Mouse (Mus musculus) urinary bladder, postnatal 36 days (tissue): ENCODE measurements around the gene Phf13.

ENCODE experiments used
- DNase-seq, 2 experiments: peaks; one replicate each; pipeline ENCODE4 v3.0.0; 2022; ENCODE audit warnings: low spot score in 2 of 2, mixed read lengths in 1 of 2

Gene Phf13

DNA sequence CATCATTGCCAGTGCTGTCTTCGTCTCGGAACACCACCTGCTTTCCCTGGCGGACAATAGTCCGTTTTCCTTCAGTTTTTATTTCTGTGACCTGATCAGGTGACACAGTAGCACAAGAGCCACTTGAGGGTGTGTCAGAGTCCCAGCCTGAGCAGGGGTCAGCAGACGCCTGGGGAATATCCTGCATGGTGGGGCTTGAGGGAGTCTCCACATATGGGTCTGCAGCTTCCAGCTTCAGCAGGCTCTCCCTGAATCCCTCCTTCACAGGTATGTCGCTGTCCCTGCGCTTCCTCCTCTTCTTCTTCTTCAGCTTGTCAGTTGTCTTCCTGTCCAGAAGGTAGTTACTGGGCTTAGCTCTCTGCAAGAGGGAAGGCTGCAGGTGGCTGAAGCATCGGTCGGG, 4.0 kb downstream of the Phf13 start:
- DNase-seq, result no peak

DNA sequence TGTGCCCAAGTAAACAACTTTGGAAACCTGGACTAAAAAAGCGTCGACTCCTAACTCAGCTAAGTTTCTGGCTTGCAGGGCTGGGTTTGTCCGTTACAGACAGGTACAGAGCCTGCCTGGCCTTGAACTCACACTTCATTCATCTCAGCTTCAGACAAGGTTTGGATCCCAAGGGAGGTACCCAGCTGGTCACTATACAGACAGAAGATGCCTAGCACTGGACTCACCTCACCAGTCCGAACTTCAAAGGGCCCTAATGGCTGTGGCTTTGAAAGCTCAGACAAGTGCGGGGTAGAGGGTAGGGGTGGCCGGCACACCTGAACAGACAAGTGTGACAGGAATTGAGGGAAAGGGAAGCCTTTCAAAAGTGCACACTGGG, 7.0 kb downstream of the Phf13 start:
- DNase-seq, result no peak

- peak; percentile 79 to 82 for DNase-seq
Measured at GRCm38 (mm10) chr4:151988342-151989109, 7.5 kb downstream of the Phf13 start, which contains the start of gene Thap3. Gene Thap3, minus strand, starts transcription at chr4:151988997.

GRCm38 (mm10) chr4:151988014-151988341, 8.1 kb downstream of the Phf13 start:
- no peak for DNase-seq

DNA sequence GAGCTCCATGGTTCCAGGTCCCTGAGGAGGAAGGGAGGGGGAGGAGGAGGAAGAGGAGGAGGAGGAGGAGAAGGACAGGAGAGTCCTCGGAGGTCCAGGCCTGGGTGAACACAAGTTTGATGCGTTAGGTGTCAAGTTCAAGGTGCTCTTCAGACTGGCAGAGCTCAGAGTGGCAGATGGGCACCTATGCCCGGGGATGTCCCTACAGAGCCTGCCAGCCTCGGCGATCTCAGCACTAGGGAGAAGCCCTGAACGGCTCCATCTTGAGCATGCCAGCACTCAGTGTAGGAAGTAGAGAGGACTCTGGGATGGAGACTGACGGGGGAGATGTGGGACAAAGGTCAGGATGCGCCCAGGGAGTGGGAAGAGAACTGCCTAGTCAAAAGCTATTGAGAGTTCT, 9.4 kb downstream of the Phf13 start:
- DNase-seq, result no peak

- no peak for DNase-seq
Measured at GRCm38 (mm10) chr4:151985886-151986285, 10.2 kb downstream of the Phf13 start.

GRCm38 (mm10) chr4:151983560-151983959, 12.5 kb downstream of the Phf13 start:
- DNase-seq, result no peak

DNA sequence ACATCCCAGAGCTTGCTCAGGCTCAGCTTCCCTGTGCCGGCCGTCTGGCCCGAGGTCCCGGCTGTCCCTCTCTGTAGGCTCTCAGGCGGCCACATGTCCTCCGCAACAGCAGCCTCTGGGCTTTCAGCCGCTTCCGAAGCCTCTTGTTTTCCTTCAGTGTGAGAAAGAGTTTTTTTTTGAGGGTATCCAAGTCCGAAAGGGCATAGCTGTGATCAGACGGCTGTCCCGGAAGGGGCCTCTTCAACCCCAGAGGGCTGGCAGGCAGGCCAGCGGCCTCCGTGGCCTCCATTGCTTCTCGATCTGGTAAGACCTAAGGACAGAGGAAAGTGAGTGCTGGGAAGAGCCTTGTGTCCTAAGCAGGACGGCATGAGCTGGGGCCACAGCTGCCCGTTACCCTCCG, 13.0 kb downstream of the Phf13 start:
- DNase-seq, result no peak

DNA sequence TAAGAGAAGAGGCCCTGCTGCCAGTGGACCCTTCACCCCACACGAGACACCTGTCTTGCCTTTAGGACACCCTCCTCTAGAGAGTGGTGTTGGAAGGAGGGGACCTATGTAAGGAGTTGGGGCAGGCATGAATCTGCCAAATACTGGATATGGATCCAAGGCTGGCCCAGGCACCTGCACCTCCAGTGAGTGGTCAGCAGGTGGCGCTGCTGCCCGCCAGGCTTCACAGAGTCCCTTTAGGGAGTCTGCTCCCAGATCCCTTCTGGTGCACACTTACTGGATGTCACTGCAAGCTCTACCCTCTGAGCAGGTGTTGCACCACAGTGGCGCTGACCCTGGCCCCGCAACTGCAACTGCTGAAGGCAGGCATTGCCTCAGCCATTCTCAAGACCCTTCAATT, 14.7 kb downstream of the Phf13 start:
- DNase-seq, result peak; percentile 63 to 83

DNA sequence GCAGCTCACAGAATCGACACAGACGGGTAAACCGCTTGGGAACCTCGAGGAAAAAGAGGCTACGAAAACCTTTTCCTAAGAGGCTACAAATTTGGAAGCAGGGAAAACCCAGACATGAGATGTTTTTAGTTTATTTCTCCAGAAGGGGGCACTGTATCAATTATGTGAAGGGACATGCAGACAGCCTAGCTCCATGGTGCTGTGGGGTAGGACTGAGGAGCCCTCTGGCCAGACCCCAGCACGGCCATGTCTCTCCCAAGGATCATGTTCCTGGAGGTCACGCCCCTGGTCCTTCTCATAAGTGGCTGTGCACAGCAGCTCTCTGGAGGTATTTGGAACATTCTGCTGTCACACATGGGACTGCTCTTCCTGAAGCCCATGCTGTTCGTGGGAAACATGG, 15.4 kb downstream of the Phf13 start:
- DNase-seq, result no peak

- peak; percentile 73 to 79 for DNase-seq
Measured at GRCm38 (mm10) chr4:151977748-151978147, 18.3 kb downstream of the Phf13 start.

DNA sequence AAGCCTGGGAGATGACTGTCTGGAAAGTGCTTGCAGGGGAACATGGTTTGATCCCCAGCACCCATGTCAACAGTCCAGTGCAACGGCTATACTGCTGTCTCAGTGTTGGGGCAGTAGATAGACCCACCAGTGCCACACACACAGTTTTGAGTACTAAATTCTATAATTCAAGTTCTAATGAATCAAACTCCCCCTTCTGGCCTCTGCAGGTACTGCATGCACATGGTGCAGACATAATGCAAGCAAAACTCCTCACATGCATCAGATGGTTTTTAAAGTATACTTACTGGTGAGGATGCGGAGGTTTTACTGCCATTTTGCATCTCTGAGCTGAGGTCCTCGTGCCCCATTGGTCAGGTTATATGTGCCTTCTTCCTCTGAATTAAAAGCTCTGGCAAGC, 20.6 kb downstream of the Phf13 start:
- DNase-seq, result no peak

DNA sequence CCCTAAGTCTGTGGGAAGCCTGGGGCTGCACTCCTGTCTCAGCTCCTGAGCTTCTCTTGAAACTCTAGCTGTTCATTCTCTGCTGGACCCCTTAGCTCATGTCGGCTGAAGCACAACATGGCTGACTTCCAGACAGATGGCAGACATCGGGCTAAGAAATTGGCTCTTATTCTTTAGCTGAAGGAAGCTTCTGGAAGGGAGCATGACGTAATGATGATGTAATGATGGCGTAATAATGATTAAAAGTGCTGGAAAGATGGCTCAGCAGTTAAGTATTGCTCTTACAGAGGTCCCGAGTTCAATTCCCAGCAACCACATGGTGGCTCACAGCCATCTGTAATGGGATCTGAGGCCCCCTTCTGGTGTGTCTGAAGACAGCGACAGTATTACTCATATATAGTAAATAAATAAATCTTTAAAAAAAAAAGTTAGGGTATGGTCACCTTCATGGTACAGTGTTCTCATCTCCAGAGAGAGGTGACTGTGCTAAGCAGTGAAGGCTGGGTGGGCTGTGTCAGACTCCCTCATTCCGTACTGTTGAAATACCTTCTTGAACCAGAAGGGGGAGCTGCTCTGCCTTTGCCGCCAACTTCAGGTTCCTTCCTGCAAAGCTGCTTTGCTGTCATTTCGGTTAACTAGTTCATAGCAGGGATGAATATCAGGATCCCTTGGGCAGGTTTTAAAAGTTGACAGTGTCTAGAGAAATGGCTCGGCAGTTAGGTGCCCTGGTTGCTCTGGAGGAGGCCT, 23.7 kb downstream of the Phf13 start:
- no peak for DNase-seq

GRCm38 (mm10) chr4:151968204-151968921, 27.7 kb downstream of the Phf13 start:
- DNase-seq, result no peak

GRCm38 (mm10) chr4:151962817-151963216, 33.2 kb downstream of the Phf13 start:
- DNase-seq, result no peak

DNA sequence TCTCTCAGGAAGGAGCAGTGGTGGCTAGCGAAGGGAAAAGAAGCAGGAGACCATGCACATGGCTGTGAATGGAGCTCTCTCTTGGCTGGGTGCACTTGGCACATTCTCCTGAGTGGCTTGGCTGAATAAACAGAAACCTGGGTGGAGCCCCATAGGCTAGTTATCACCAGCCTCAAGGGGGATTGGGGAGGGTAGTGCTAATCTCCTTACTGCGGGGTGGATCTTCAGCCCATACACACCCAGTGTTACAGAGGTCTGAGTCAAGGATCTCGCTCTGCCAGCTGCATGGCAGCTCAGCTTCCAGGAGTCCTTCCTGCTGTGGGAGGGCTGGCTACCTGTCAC, 35.6 kb downstream of the Phf13 start:
- DNase-seq, result no peak

DNA sequence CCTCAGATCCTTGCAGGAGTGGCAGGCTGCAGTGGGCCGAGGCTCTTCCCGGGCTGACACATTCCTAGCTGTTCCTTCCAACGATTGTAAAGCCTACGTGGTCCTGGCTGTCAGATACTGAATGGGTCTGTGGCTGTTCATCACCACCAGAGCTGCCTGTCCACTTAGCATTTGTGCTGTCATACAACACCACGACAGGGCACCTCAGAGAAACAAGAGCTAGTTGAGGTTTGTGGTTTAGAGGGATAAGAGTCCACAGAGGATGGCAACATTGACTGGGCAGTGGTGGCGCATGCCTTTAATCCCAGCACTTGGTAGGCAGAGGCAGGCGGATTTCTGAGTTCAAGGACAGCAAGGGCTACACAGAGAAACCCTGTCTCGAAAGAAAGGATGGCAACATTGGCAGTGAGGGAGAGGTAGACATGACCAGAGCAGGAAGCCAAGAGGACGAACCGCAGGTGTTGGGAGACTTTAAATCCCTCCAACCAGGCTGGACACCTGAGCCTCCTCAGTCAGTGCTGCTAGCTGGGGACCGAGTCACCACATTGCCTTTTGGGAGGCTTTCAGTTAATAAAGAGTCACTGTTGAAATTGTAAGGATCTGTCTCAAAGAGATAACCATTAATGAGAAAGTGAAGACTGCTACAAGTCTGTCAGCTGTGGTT, 36.1 kb downstream of the Phf13 start:
- DNase-seq, result no peak

- no peak for DNase-seq
Measured at GRCm38 (mm10) chr4:151957584-151958315, 38.3 kb downstream of the Phf13 start.

GRCm38 (mm10) chr4:151955791-151956190, 40.3 kb downstream of the Phf13 start:
- DNase-seq, result no peak

- DNase-seq, result no peak
Measured at GRCm38 (mm10) chr4:151953209-151953608, 42.8 kb downstream of the Phf13 start.
